Mouse (Mus musculus): ENCODE results near the gene Tcirg1.

Tcirg1 gene

GRCm38 (mm10) chr19:3850076-3850475 is 56.9 kb downstream of the Tcirg1 start:
- DNase-seq = no peak

DNA sequence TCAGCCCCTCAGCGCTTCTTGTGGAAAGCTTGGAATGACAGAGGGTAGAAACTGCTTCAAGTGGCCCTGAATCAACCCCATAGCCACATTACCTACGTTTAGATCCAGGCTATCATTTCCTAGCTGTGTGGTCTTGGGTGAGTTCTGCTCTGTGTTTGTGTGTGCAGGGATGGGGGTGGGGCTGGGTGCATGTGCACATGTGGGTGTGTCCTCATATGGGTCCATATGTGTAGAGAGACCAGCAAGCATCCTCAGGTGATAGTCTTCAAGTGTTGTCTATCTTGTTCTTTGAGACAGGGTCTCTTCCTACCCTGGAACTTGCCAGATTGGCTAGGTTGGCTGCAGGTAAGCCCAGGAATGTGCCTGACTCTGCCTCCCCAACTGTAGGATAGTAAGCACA is 57.7 kb downstream of the Tcirg1 start:
- no peak for DNase-seq

GRCm38 (mm10) chr19:3848207-3848808 is 58.6 kb downstream of the Tcirg1 start:
- no peak for DNase-seq

DNA sequence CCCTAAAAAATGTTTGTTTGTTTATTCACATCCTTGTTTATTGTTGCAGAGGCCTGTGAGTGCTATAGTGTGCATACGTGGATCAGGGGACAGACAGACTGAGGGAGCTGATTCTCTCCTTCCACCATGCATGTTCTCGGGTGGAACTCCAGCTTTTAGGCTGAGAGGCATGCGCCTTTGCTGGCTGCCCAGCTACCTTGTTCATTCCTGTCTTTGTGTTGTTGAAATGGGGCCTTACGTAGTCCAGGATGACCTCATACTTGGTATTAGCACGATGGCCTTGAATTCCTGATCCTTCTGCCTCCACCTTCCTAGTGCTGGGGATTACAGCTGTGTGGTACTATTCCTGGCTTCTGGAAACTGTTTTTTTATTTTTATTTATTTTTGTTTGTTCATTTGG is 59.2 kb downstream of the Tcirg1 start:
- DNase-seq = no peak

GRCm38 (mm10) chr19:3846676-3847604 is 60.0 kb downstream of the Tcirg1 start:
- DNase-seq = peak; percentile 14 to 17

Measured in B cell, adult 2 months (primary cell).